Mouse (Mus musculus): ENCODE measurements around the gene Dgcr6. TPM values are rescaled to one million over a fixed set of nuclear protein-coding genes. Genes with fewer than 3 reads are reported as not detected.
A peak's percentile ranks its signal among the peaks of the same experiment; 100 is the strongest.

Dgcr6 gene
- polyA plus RNA-seq, 1 experiment from 2014 or later, result 78.6 TPM

DNA sequence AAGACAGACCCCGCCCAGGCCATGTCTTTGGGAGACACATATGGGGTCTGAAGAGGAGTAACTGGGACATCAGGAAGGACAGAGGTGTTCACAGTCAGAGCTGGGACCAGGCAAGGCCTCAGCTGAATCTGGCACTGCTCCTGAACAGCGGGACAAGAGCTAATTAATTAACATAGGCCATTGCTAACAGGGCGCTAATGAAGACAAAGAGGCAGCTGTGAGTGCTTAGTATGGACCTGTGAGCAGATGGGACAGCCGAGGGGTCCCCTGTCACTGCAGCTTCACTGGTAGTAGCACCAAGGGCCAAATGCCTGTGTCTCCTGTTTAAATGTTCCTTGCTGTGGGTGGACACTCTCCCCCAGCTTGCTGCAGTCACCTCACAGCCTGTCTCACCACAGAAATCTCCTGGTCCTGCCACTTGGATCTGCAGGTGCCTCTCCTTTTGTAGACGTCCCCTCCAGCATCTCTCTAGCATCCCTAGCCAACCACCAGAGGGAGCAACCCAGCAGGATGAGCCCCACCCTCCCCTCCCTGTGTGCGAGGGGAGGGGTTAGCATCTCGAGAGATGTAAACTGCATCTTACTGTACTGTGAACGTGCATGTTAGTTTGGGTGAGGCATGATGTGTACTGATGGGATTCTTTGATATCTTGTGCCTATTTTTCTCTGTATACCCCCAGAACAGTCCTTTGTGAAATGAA lies 66.5 kb downstream of the Dgcr6 start:
- Histone ChIP-seq H3K4me1 (ENCODE audit: insufficient read depth, low read depth, low read length) (no peaks in the 10 kb centered on the region), H3K9ac (replicated peaks; ENCODE audit: low read depth) (no peak overlapping the region), H3K27me3 (replicated peaks; ENCODE audit: insufficient read depth, low read length) (no peaks in the 10 kb centered on the region), H3K4me3 (ENCODE audit: low read depth, low read length) (no peak overlapping the region), H3K36me3 (ENCODE audit: insufficient read depth, low read length) (no peaks in the 10 kb centered on the region), H3K27ac (ENCODE audit: low read length) (no peak overlapping the region), H3K9me3 (ENCODE audit: low read length) (no peaks in the 10 kb centered on the region), H3K4me2 (replicated peaks; ENCODE audit: low read depth, low read length) (no peak overlapping the region)
- ATAC-seq, result peak; percentile 50
- 25% methylated on average over 8 of the region's 8 CpGs for WGBS
- DNase-seq (ENCODE audit: low spot score), result peak; percentile 66
- TF ChIP-seq CTCF (IDR thresholded peaks at IDR 0.05) (peak; percentile 76), EP300 (IDR thresholded peaks at IDR 0.05) (no peak)

Other genes with a start within 250 kb of the Dgcr6 start
- gene B830017H08Rik, start 219.7 kb upstream of the Dgcr6 start, polyA plus RNA-seq (2015; fragmentation: Nextera tagmentation; extraction: Ambion mirVana), result not detected in 2 replicates
- gene Car15, start 214.5 kb upstream of the Dgcr6 start, polyA plus RNA-seq (2015; fragmentation: Nextera tagmentation; extraction: Ambion mirVana), result 1.8 TPM in 2 replicates
- gene Gm20518, start 161.2 kb upstream of the Dgcr6 start, polyA plus RNA-seq (2015; fragmentation: Nextera tagmentation; extraction: Ambion mirVana), result 0.11 and 0.18 TPM in 2 replicates
- gene Tssk1, start 158.6 kb upstream of the Dgcr6 start, polyA plus RNA-seq (2015; fragmentation: Nextera tagmentation; extraction: Ambion mirVana), result not detected in 2 replicates
- gene Dgcr2, start 154.3 kb upstream of the Dgcr6 start, polyA plus RNA-seq (2015; fragmentation: Nextera tagmentation; extraction: Ambion mirVana), result 47.3 and 49.2 TPM in 2 replicates
- gene Tssk2, start 154.2 kb upstream of the Dgcr6 start, polyA plus RNA-seq (2015; fragmentation: Nextera tagmentation; extraction: Ambion mirVana), result not detected in 2 replicates
- 21.8 and 22.6 TPM in 2 replicates for gene Ess2, start 141.5 kb upstream of the Dgcr6 start, polyA plus RNA-seq (2015; fragmentation: Nextera tagmentation; extraction: Ambion mirVana)
- gene Gsc2, start 137.8 kb upstream of the Dgcr6 start, polyA plus RNA-seq (2015; fragmentation: Nextera tagmentation; extraction: Ambion mirVana), result not detected in 2 replicates
- 87.3 and 94.0 TPM in 2 replicates for gene Slc25a1, start 124.6 kb upstream of the Dgcr6 start, polyA plus RNA-seq (2015; fragmentation: Nextera tagmentation; extraction: Ambion mirVana)
- 0.21 and 0.30 TPM in 2 replicates for gene Vpreb2, start 72.4 kb upstream of the Dgcr6 start, polyA plus RNA-seq (2015; fragmentation: Nextera tagmentation; extraction: Ambion mirVana)
- 10.6 and 11.0 TPM in 2 replicates for gene Prodh, start 37.3 kb downstream of the Dgcr6 start, polyA plus RNA-seq (2015; fragmentation: Nextera tagmentation; extraction: Ambion mirVana)
- 0.17 and 0.23 TPM in 2 replicates for gene Rtn4r, start 74.8 kb downstream of the Dgcr6 start, polyA plus RNA-seq (2015; fragmentation: Nextera tagmentation; extraction: Ambion mirVana)
- gene Ccdc188, start 165.0 kb downstream of the Dgcr6 start, polyA plus RNA-seq (2015; fragmentation: Nextera tagmentation; extraction: Ambion mirVana), result not detected in 2 replicates
- gene Zdhhc8, start 182.3 kb downstream of the Dgcr6 start, polyA plus RNA-seq (2015; fragmentation: Nextera tagmentation; extraction: Ambion mirVana), result 12.9 and 13.9 TPM in 2 replicates
- 39.2 and 39.7 TPM in 2 replicates for gene Trmt2a, start 195.8 kb downstream of the Dgcr6 start, polyA plus RNA-seq (2015; fragmentation: Nextera tagmentation; extraction: Ambion mirVana)
- 155 and 163 TPM in 2 replicates for gene Ranbp1, start 195.9 kb downstream of the Dgcr6 start, polyA plus RNA-seq (2015; fragmentation: Nextera tagmentation; extraction: Ambion mirVana)
- 2.2 and 2.5 TPM in 2 replicates for gene Gm49776, start 205.5 kb downstream of the Dgcr6 start, polyA plus RNA-seq (2015; fragmentation: Nextera tagmentation; extraction: Ambion mirVana)
- gene Dgcr8, start 236.4 kb downstream of the Dgcr6 start, polyA plus RNA-seq (2015; fragmentation: Nextera tagmentation; extraction: Ambion mirVana), result 13.3 and 14.4 TPM in 2 replicates